Mouse (Mus musculus) megakaryocyte, embryonic 14.5 days (primary cell): Measurements from ENCODE around the gene Bcorl1.

Experiments
- FLI1 ChIP-seq: IDR thresholded peaks from 2 replicates; pipeline ENCODE4 v1.6.1; 2012; ENCODE audit warnings: low read length, inconsistent platforms, mixed read lengths
- GATA1 ChIP-seq: IDR thresholded peaks from 3 replicates; pipeline ENCODE4 v1.6.1; 2012; ENCODE audit warnings: mixed read lengths, low read length, inconsistent platforms, borderline replicate concordance

- TF ChIP-seq GATA1 (no peak), FLI1 (no peak)
Observed at GRCm38 (mm10) chrX:48439036-48439435, 97.9 kb downstream of the Bcorl1 start.
